Mouse (Mus musculus) megakaryocyte-erythroid progenitor cell, adult 5-6 weeks (primary cell): ENCODE results near the gene Abca1. TPM values are rescaled to one million over a fixed set of nuclear protein-coding genes. Genes with fewer than 3 reads are reported as not detected.
A peak's percentile ranks its signal among the peaks of the same experiment; 100 is the strongest.

ENCODE experiments used
- ATAC-seq: replicated peaks from 2 replicates; pipeline ENCODE4 v1.8.0; 2016; ENCODE audit warnings: mild to moderate bottlenecking, inconsistent platforms; ENCODE audit not compliant: severe bottlenecking, poor library complexity, low FRiP score, low TSS enrichment
- total RNA-seq, 2 experiments: library from RNA; stranded (forward) in 1 of 2; stranded (reverse) in 1 of 2; fragments of 200-1000, 215-1000 nt in 1 of 2; fragments of >200 nt in 1 of 2; fragmentation: Nextera tagmentation in 1 of 2; gene quantifications; 2 replicates each; pipeline ENCODE4 v1.2.3; 2014 to 2017

The Abca1 gene
- total RNA-seq (2014; fragmentation: Nextera tagmentation) (4.5 and 5.8 TPM in 2 replicates), total RNA-seq (2017) (4.2 and 5.7 TPM in 2 replicates)

- ATAC-seq: peak; percentile 95
Measured at GRCm38 (mm10) chr4:53159767-53160166, at the start of gene Abca1. Gene Abca1 (minus strand): TSS chr4:53159895.

DNA sequence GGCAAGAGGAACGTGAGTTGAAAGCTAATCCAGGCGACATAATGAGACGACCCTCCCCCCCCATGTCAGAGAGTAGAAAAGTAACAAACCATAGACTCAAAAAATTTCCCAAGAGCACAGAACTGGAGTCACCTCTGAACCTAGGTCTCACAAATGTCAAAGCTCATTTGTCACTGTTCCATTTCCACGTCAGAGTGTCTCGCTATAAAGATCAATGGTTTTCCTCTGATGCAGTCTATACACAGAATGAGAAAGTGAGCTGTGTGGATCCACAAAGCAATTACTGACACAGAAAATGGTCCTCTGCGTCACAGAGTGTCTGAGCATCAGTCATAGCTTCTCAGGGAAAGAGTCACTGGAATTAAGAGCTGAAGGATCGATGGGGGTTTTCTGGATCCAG is 44.8 kb upstream of the Abca1 start:
- ATAC-seq: no peak

GRCm38 (mm10) chr4:53203595-53204400 is 44.1 kb upstream of the Abca1 start:
- ATAC-seq: peak; percentile 56; the same call in 1 of the 2 replicates

DNA sequence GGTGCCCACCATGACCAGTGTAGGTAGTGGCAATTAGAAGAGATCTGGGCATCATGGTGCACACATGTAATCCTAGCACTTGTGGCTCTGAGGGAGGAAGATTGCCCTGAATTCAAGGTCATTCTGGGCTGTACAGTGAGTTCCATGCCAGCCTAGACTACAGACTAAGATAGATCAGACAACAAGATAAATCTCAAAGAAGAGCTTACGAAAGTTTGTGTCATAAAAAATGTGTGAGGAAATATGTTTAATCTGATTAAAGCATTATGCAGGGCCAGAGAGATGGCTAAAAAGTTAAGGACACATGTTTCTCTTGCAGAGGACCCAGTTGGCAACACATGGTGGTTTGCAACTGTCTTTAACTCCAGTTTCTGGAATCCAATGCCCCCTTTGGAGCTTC is 40.6 kb upstream of the Abca1 start:
- ATAC-seq: no peak

DNA sequence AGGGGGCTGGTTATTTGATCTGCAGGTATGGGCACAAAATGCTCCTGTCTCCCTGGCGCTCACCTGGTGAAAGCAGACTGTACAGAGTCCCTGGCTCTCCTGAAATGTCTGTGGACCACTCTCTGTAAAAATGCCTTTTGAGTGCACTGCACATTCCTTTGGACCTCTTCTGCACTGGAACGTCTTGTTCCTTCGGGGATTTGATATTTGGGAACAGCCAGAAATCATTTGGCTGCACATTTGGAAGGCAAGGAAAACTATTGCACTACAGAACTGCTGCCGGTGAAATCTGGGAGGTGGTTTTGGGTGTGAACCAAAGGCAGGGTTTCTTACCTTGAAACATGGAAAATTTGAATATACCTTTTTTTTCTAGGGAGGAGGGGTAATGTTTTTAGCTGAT is 38.1 kb upstream of the Abca1 start:
- no peak for ATAC-seq

DNA sequence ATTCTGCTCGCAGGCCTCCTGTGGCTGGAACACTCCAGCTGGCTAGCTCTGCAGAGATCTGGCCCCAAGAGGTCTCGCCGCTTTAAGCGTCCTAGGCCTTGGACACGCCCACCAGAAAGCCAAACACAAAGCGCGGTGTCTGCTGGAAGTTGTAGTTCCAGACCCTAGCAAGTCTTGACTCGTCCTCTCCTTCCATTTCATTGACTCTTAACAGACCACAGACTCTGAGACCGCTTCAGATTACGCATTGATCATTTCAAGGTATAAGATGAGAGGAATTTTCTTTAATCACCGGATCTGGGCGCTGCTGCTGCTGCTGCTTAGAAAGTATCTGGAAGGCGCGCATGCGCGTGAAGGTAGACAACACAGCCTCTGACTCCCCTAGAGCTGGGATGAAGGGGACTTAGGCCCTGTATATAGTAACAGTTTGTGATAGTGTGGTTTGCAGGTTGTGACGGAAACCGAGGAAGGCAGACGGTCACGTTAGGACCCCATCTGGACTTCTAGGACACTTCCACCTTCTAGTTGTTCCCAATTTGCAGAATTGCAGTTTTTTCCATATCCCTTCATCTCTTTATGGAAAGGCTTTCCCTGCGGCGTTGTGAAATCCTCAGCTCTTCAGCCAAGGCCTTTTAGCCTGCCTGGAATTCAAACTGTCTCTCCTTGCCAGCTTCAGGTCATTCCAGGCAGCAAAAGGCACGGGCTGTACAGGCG is 36.5 kb upstream of the Abca1 start:
- peak; percentile 98 for ATAC-seq

- ATAC-seq: no peak
Measured at GRCm38 (mm10) chr4:53187071-53187470, 27.4 kb upstream of the Abca1 start.

- no peak for ATAC-seq
Measured at GRCm38 (mm10) chr4:53186573-53186972, 26.9 kb upstream of the Abca1 start.

DNA sequence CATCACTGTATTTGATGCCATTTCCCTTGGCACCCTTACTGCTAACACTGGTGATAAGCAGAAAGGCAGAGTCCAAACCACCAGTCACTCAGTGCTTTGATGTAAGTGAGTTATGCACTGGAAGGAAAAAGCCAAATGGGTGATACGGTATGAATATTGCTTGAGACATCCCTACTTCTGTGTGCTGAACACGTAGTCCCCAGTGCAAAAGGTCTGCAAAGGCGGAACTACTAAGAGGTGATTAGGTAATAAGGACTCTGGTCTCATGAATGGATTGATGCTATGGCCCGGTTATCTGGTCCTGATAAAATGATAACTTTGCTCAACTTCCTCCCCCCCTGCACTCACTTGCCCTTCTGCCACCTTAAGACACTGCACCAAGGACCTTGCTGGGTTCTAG is 26.4 kb upstream of the Abca1 start:
- 0 out of 2 replicates have a peak, but pooled peaks have one; percentile 18 for ATAC-seq

DNA sequence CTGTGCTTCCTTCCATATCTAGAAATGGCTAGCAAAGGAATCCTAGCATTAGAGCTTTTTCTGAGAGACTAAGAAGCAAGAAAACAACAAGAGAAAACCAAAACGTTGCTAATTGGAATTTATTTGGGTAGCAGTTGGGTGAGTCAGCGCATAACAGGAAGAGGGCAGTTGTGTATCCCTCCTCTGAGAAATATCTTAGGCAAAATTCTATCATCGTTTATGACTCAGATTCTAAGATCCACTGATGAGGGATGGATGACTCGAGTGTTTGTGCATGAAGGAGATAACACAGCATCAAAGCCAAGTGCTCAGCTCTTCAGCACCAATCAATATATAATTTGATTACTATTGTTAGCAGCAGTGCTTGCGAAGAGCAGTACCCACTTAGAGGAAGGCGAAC is 21.8 kb upstream of the Abca1 start:
- no peak for ATAC-seq

GRCm38 (mm10) chr4:53179308-53179820 is 19.7 kb upstream of the Abca1 start:
- ATAC-seq: no peak

- ATAC-seq: no peak
Measured at GRCm38 (mm10) chr4:53178489-53178888, 18.8 kb upstream of the Abca1 start.

GRCm38 (mm10) chr4:53177696-53178095 is 18.0 kb upstream of the Abca1 start:
- no peak for ATAC-seq

GRCm38 (mm10) chr4:53174906-53175305 is 15.2 kb upstream of the Abca1 start:
- no peak for ATAC-seq

DNA sequence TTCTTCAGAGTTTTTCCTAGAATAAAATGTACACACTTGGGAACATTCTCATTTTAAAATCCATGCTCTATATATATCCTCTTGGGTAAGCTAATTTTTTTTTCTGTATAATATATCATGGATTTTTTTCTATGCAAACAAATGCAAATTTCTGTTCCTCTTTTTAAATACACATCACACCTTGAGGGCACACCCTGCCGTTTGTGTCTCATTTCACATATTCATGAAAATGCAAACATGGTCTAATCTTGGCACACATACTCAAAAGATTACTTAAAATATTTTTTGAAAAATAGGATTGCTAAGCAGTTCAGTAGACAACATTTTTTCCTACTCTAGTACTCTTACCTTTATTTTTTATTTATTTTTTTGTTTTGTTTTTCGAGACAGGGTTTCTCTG is 10.7 kb upstream of the Abca1 start:
- no peak for ATAC-seq

GRCm38 (mm10) chr4:53165231-53165630 is 5.5 kb upstream of the Abca1 start:
- no peak for ATAC-seq

DNA sequence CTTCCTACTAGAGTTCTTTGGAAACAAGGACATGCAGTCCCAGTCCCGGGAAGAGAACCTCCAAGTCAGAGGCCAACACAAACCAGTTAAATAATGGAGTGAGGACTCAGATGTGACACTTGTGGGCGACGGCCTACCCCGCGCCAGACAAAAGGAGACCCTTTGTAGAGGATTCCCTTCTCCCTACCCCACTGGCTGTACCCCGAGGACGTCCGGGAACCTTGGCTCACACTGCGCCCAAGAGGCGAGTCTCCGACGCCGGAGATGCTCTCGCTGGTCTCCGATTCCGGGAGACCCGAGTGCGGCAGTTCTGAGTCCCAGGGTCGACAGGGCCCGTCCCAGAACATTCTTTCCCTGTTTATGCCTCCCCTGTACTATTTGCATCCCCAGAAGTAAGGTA is 519 bp downstream of the Abca1 start:
- peak; percentile 17; the same call in 1 of the 2 replicates for ATAC-seq

DNA sequence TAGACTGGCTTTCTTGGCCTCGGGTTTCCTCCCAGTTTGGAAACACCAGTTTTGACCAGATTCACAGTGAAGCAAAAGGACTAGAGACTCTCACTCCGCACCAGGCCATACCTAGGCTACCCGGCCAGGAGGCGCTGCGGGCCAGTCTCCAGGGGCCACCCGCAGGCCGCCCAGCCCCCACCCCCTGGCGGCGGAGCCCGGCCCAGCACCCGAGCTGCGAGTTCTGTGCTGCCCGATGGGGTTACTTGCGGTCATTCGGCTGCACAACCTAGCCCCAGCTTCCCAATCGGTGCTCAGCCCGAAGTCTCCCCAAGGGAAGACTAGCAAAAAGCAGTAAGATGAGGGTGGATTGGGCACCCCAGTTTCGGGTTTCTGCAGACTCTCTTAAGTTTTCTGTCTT is 1.1 kb downstream of the Abca1 start:
- ATAC-seq: peak; percentile 90

GRCm38 (mm10) chr4:53155471-53155870 is 4.2 kb downstream of the Abca1 start:
- no peak for ATAC-seq

DNA sequence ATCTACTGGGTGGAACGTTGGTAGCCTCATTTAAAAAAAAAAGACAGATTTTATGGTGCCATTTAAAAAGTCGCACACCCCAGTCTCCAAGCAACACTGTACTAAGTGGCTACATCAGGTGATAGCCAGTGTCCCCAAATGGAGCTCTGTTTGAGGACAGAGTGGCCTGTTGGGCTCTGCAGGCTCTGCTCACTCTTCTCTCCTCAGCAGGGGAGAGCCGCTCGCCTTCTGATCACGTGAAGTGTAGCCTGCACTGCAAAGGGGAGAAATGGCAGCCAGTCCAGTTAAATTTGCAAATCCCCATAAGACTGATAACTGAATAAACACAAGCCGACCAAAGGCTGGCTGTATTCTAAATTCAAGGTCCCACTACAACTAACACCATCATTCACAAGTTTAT is 6.0 kb downstream of the Abca1 start:
- ATAC-seq: no peak

DNA sequence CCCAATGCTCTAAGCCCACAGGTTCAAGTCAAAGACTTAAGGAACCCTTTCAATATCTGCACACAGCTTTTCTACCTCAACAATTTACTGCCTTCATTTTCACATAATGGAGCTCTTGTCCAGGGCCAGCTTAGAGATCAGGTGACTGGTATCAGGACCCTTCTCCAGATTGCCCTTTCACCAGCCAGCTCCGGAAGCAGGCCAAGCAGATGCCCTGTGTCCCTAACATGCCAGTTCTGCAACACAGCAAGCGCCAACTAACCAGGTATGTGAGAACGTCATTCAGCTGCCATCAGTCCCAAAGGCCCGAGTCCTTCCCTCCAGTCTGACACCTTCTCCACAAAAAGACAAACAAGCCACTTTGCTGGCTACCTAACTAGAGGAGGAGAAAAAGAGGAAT is 6.6 kb downstream of the Abca1 start:
- no peak for ATAC-seq
